Mouse (Mus musculus) neural tube, embryonic 10.5 days (tissue): ENCODE data around the gene Gpr82.
A peak's percentile ranks its signal among the peaks of the same experiment; 100 is the strongest.

Experiments
- DNase-seq: peaks from one replicate; pipeline ENCODE4 v3.0.0-alpha.2; 2017; ENCODE audit warnings: low spot score; ENCODE audit errors: extremely low spot score

Gene Gpr82

GRCm38 (mm10) chrX:13661063-13661462 lies at the start of gene Gpr82:
Gpr82 (plus strand) TSS chrX:13661363.
- DNase-seq: no peak

GRCm38 (mm10) chrX:13612115-13612514 lies 49.0 kb upstream of the Gpr82 start:
- no peak for DNase-seq

GRCm38 (mm10) chrX:13616726-13617125 lies 44.4 kb upstream of the Gpr82 start:
- DNase-seq: no peak

- DNase-seq: no peak
Measured at GRCm38 (mm10) chrX:13617294-13617693, 43.9 kb upstream of the Gpr82 start.

GRCm38 (mm10) chrX:13618476-13618875 lies 42.7 kb upstream of the Gpr82 start:
- DNase-seq: no peak

GRCm38 (mm10) chrX:13621473-13621872 lies 39.7 kb upstream of the Gpr82 start:
- DNase-seq: no peak

- DNase-seq: no peak
Measured at GRCm38 (mm10) chrX:13622654-13623053, 38.5 kb upstream of the Gpr82 start.

GRCm38 (mm10) chrX:13631599-13632283 lies 29.4 kb upstream of the Gpr82 start, which contains the start of gene Gpr34:
Gpr34 (plus strand) TSS chrX:13632089.
- no peak for DNase-seq

GRCm38 (mm10) chrX:13636398-13636797 lies 24.8 kb upstream of the Gpr82 start:
- no peak for DNase-seq

GRCm38 (mm10) chrX:13638894-13639293 lies 22.3 kb upstream of the Gpr82 start:
- no peak for DNase-seq

- no peak for DNase-seq
Measured at GRCm38 (mm10) chrX:13651889-13652288, 9.3 kb upstream of the Gpr82 start.

GRCm38 (mm10) chrX:13652291-13652690 lies 8.9 kb upstream of the Gpr82 start:
- no peak for DNase-seq

GRCm38 (mm10) chrX:13655005-13655421 lies 6.2 kb upstream of the Gpr82 start:
- no peak for DNase-seq

- DNase-seq: no peak
Measured at GRCm38 (mm10) chrX:13655906-13656305, 5.3 kb upstream of the Gpr82 start.

- DNase-seq: peak; percentile 15
Measured at GRCm38 (mm10) chrX:13656721-13657120, 4.4 kb upstream of the Gpr82 start.

GRCm38 (mm10) chrX:13658616-13659140 lies 2.5 kb upstream of the Gpr82 start:
- DNase-seq: no peak

GRCm38 (mm10) chrX:13659201-13659890 lies 1.8 kb upstream of the Gpr82 start:
- no peak for DNase-seq

GRCm38 (mm10) chrX:13668867-13669266 lies 7.7 kb downstream of the Gpr82 start:
- no peak for DNase-seq

GRCm38 (mm10) chrX:13670342-13670741 lies 9.2 kb downstream of the Gpr82 start:
- no peak for DNase-seq

GRCm38 (mm10) chrX:13673001-13673400 lies 11.8 kb downstream of the Gpr82 start:
- DNase-seq: no peak

GRCm38 (mm10) chrX:13681748-13682147 lies 20.6 kb downstream of the Gpr82 start:
- no peak for DNase-seq

GRCm38 (mm10) chrX:13686589-13686988 lies 25.4 kb downstream of the Gpr82 start:
- DNase-seq: no peak

- no peak for DNase-seq
Measured at GRCm38 (mm10) chrX:13688356-13688755, 27.2 kb downstream of the Gpr82 start.
